Mouse (Mus musculus): ENCODE data around the gene Iqgap2. TPM values are rescaled to one million over a fixed set of nuclear protein-coding genes. Genes with fewer than 3 reads are reported as not detected.
A peak's percentile ranks its signal among the peaks of the same experiment; 100 is the strongest.

Iqgap2 gene
- polyA plus RNA-seq, 1 experiment from 2014 or later = 3.0 TPM

- no peaks in the 10 kb centered on the region for H3K36me3 ChIP-seq (ENCODE audit: control insufficient read depth, insufficient read depth, low read length)
- H3K27ac ChIP-seq (ENCODE audit: low read length) = no peak overlapping the region
- H3K4me3 ChIP-seq (ENCODE audit: low read depth, low read length) = no peak overlapping the region
- no peaks in the 10 kb centered on the region for H3K9me3 ChIP-seq (replicated peaks; ENCODE audit: control insufficient read depth, low read length, poor library complexity, severe bottlenecking)
- no peaks in the 10 kb centered on the region for H3K4me1 ChIP-seq (ENCODE audit: control insufficient read depth, insufficient read depth, low read length)
- H3K4me2 ChIP-seq (ENCODE audit: low read length) = no peak overlapping the region
- ATAC-seq = no peak
- WGBS = 95% methylated on average over 11 of the region's 11 CpGs
- H3K27me3 ChIP-seq (ENCODE audit: control insufficient read depth, insufficient read depth, low read depth, low read length) = no peaks in the 10 kb centered on the region
- no peak overlapping the region for H3K9ac ChIP-seq (ENCODE audit: low read depth, low read length)
These were observed 149.7 kb downstream of the Iqgap2 start for GRCm38 (mm10) chr13:95741813-95742689.

GRCm38 (mm10) chr13:95739651-95740050, 152.1 kb downstream of the Iqgap2 start:
- WGBS = 71% methylated on average over 5 of the region's 5 CpGs
- H3K9me3 ChIP-seq (replicated peaks; ENCODE audit: control insufficient read depth, low read length, poor library complexity, severe bottlenecking) = no peaks in the 10 kb centered on the region
- ATAC-seq = no peak
- H3K4me1 ChIP-seq (ENCODE audit: control insufficient read depth, insufficient read depth, low read length) = no peaks in the 10 kb centered on the region
- H3K9ac ChIP-seq (ENCODE audit: low read depth, low read length) = no peak overlapping the region
- no peak overlapping the region for H3K4me3 ChIP-seq (ENCODE audit: low read depth, low read length)
- H3K36me3 ChIP-seq (ENCODE audit: control insufficient read depth, insufficient read depth, low read length) = no peaks in the 10 kb centered on the region
- no peak overlapping the region for H3K27ac ChIP-seq (ENCODE audit: low read length)
- H3K27me3 ChIP-seq (ENCODE audit: control insufficient read depth, insufficient read depth, low read depth, low read length) = no peaks in the 10 kb centered on the region
- H3K4me2 ChIP-seq (ENCODE audit: low read length) = no peak overlapping the region

GRCm38 (mm10) chr13:95730491-95730890, 161.2 kb downstream of the Iqgap2 start:
- Histone ChIP-seq H3K27me3 (ENCODE audit: control insufficient read depth, insufficient read depth, low read depth, low read length) (no peaks in the 10 kb centered on the region), H3K4me1 (ENCODE audit: control insufficient read depth, insufficient read depth, low read length) (no peaks in the 10 kb centered on the region), H3K9me3 (replicated peaks; ENCODE audit: control insufficient read depth, low read length, poor library complexity, severe bottlenecking) (no peaks in the 10 kb centered on the region), H3K36me3 (ENCODE audit: control insufficient read depth, insufficient read depth, low read length) (no peaks in the 10 kb centered on the region), H3K4me3 (ENCODE audit: low read depth, low read length) (no peak overlapping the region), H3K9ac (ENCODE audit: low read depth, low read length) (no peak overlapping the region), H3K27ac (ENCODE audit: low read length) (no peak overlapping the region), H3K4me2 (ENCODE audit: low read length) (no peak overlapping the region)
- 88% methylated on average over 4 of the region's 4 CpGs for WGBS
- ATAC-seq = no peak

GRCm38 (mm10) chr13:95719320-95720232, 172.1 kb downstream of the Iqgap2 start:
- Histone ChIP-seq H3K9ac (ENCODE audit: low read depth, low read length) (no peak overlapping the region; the same call in 1 of the 2 replicates), H3K4me3 (ENCODE audit: low read depth, low read length) (peak overlapping the region; percentile 16; the same call in 1 of the 2 replicates), H3K4me1 (ENCODE audit: control insufficient read depth, insufficient read depth, low read length) (0 out of 2 replicates have a peak, but pooled peaks cover 2% of the 10 kb centered on the region), H3K27ac (ENCODE audit: low read length) (no peak overlapping the region), H3K9me3 (replicated peaks; ENCODE audit: control insufficient read depth, low read length, poor library complexity, severe bottlenecking) (no peaks in the 10 kb centered on the region), H3K4me2 (ENCODE audit: low read length) (peak overlapping the region; percentile 44), H3K36me3 (ENCODE audit: control insufficient read depth, insufficient read depth, low read length) (no peaks in the 10 kb centered on the region), H3K27me3 (ENCODE audit: control insufficient read depth, insufficient read depth, low read depth, low read length) (no peaks in the 10 kb centered on the region)
- ATAC-seq = peak; percentile 80
- WGBS = 61% methylated on average over 14 of the region's 14 CpGs

DNA sequence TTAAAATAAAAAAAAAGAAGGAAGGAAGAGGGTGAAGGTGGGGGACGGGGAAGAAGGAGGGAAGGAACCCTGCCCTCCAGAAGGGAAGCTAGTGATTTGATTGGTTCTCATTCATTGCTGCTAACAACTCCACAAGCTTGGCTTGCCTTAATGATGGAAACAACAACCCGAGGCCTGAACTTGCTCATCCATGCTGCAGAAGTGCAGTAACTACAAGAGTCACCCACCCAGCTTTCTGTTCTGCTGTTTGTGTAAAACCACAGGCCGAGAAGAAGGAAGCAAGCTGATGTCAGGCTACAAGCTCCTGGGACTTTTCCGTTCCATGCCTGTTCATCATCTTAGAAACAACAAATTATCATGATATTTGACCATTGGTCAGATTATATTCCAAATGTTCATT, 176.4 kb downstream of the Iqgap2 start:
- 86% methylated on average over 4 of the region's 4 CpGs for WGBS
- no peaks in the 10 kb centered on the region for H3K9me3 ChIP-seq (replicated peaks; ENCODE audit: control insufficient read depth, low read length, poor library complexity, severe bottlenecking)
- no peak for ATAC-seq
- no peaks in the 10 kb centered on the region for H3K27me3 ChIP-seq (ENCODE audit: control insufficient read depth, insufficient read depth, low read depth, low read length)
- H3K4me3 ChIP-seq (ENCODE audit: low read depth, low read length) = no peak overlapping the region
- H3K36me3 ChIP-seq (ENCODE audit: control insufficient read depth, insufficient read depth, low read length) = no peaks in the 10 kb centered on the region
- 0 out of 2 replicates have a peak, but pooled peaks cover 2% of the 10 kb centered on the region for H3K4me1 ChIP-seq (ENCODE audit: control insufficient read depth, insufficient read depth, low read length)
- no peak overlapping the region for H3K9ac ChIP-seq (ENCODE audit: low read depth, low read length)
- H3K27ac ChIP-seq (ENCODE audit: low read length) = no peak overlapping the region
- no peak overlapping the region for H3K4me2 ChIP-seq (ENCODE audit: low read length)

GRCm38 (mm10) chr13:95714271-95714975, 177.3 kb downstream of the Iqgap2 start:
- no peak for ATAC-seq

GRCm38 (mm10) chr13:95712570-95713268, 179.0 kb downstream of the Iqgap2 start:
- Histone ChIP-seq H3K36me3 (ENCODE audit: control insufficient read depth, insufficient read depth, low read length) (no peaks in the 10 kb centered on the region), H3K9ac (ENCODE audit: low read depth, low read length) (no peak overlapping the region), H3K4me1 (ENCODE audit: control insufficient read depth, insufficient read depth, low read length) (no peaks in the 10 kb centered on the region), H3K27me3 (ENCODE audit: control insufficient read depth, insufficient read depth, low read depth, low read length) (no peaks in the 10 kb centered on the region), H3K27ac (ENCODE audit: low read length) (no peak overlapping the region), H3K4me3 (ENCODE audit: low read depth, low read length) (no peak overlapping the region), H3K9me3 (replicated peaks; ENCODE audit: control insufficient read depth, low read length, poor library complexity, severe bottlenecking) (no peaks in the 10 kb centered on the region), H3K4me2 (ENCODE audit: low read length) (no peak overlapping the region)
- 93% methylated on average over 9 of the region's 9 CpGs for WGBS
- ATAC-seq = no peak

More at GRCm38 (mm10) chr13:95714271-95714975, 177.3 kb downstream of the Iqgap2 start:
- no peaks in the 10 kb centered on the region for H3K9me3 ChIP-seq (replicated peaks; ENCODE audit: control insufficient read depth, low read length, poor library complexity, severe bottlenecking)
- no peak overlapping the region for H3K4me2 ChIP-seq (ENCODE audit: low read length)
- no peaks in the 10 kb centered on the region for H3K4me1 ChIP-seq (ENCODE audit: control insufficient read depth, insufficient read depth, low read length)
- H3K36me3 ChIP-seq (ENCODE audit: control insufficient read depth, insufficient read depth, low read length) = no peaks in the 10 kb centered on the region
- no peak overlapping the region for H3K9ac ChIP-seq (ENCODE audit: low read depth, low read length)
- 81% methylated on average over 3 of the region's 3 CpGs for WGBS
- H3K27ac ChIP-seq (ENCODE audit: low read length) = no peak overlapping the region
- no peak overlapping the region for H3K4me3 ChIP-seq (ENCODE audit: low read depth, low read length)
- no peaks in the 10 kb centered on the region for H3K27me3 ChIP-seq (ENCODE audit: control insufficient read depth, insufficient read depth, low read depth, low read length)

DNA sequence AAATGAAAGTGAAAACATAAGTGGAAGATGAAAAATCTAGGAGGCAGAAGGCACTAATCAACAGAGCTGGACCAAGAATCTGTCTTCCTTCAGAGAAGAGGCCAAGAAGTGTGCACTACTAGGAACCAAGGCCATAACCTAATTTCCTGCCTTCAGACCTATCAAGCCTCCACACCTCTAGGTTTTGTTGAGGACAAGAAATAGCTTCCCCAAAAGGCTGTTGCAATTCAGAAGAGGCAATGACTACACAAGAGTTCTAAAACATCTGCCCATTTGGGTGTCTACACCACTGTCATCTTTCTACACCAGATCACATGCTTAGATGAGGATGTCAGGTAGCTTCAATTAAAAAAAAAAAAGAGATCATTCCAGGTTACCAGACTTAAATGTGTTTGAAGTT, 179.7 kb downstream of the Iqgap2 start:
- no peaks in the 10 kb centered on the region for H3K36me3 ChIP-seq (ENCODE audit: control insufficient read depth, insufficient read depth, low read length)

More for the DNA sequence above, 179.7 kb downstream of the Iqgap2 start:
- no peaks in the 10 kb centered on the region for H3K4me1 ChIP-seq (ENCODE audit: control insufficient read depth, insufficient read depth, low read length)
- no peak overlapping the region for H3K27ac ChIP-seq (ENCODE audit: low read length)
- ATAC-seq = no peak
- no peaks in the 10 kb centered on the region for H3K9me3 ChIP-seq (replicated peaks; ENCODE audit: control insufficient read depth, low read length, poor library complexity, severe bottlenecking)
- no peaks in the 10 kb centered on the region for H3K27me3 ChIP-seq (ENCODE audit: control insufficient read depth, insufficient read depth, low read depth, low read length)
- H3K9ac ChIP-seq (ENCODE audit: low read depth, low read length) = no peak overlapping the region
- H3K4me3 ChIP-seq (ENCODE audit: low read depth, low read length) = no peak overlapping the region
- no peak overlapping the region for H3K4me2 ChIP-seq (ENCODE audit: low read length)
